Mouse (Mus musculus) limb, embryonic 14.5 days (tissue): ENCODE results near the gene H2-DMb2. TPM values are rescaled to one million over a fixed set of nuclear protein-coding genes. Genes with fewer than 3 reads are reported as not detected.
A peak's percentile ranks its signal among the peaks of the same experiment; 100 is the strongest.

ENCODE experiments used
- ATAC-seq: fragments of 200-750 bp; cut with Nextera tagmentation; 2 replicates; pipeline ENCODE4 v1.8.0; 2017; ENCODE audit warnings: low read depth, moderate number of reproducible peaks, moderate TSS enrichment; ENCODE audit not compliant: low FRiP score
- DNase-seq: peaks from one replicate; pipeline ENCODE4 v3.0.0-alpha.2; 2015; ENCODE audit warnings: low spot score
- H3K27ac ChIP-seq: fragments of 300-500 bp; sonication (generic); replicated peaks from 2 replicates; pipeline ENCODE4 v1.5.1; 2014; ENCODE audit warnings: low read depth, mild to moderate bottlenecking, low read length, moderate library complexity, mixed read lengths
- H3K27me3 ChIP-seq: fragments of 300-500 bp; sonication (generic); 2 replicates; pipeline ENCODE4 v1.6.1; 2014; ENCODE audit warnings: low read length, mixed read lengths; ENCODE audit not compliant: control insufficient read depth, insufficient read depth
- H3K36me3 ChIP-seq: fragments of 300-500 bp; sonication (generic); 2 replicates; pipeline ENCODE4 v1.6.1; 2014; ENCODE audit warnings: mild to moderate bottlenecking, low read length, moderate library complexity, mixed read lengths; ENCODE audit not compliant: control insufficient read depth, insufficient read depth
- H3K4me1 ChIP-seq: fragments of 300-500 bp; sonication (generic); 2 replicates; pipeline ENCODE4 v1.6.1; 2014; ENCODE audit warnings: antibody characterized with exemption, low read length, mixed read lengths; ENCODE audit not compliant: control insufficient read depth, insufficient read depth
- H3K4me2 ChIP-seq: fragments of 300-500 bp; sonication (generic); replicated peaks from 2 replicates; pipeline ENCODE4 v1.6.1; 2014; ENCODE audit warnings: low read depth, mild to moderate bottlenecking, low read length, moderate library complexity; ENCODE audit not compliant: severe bottlenecking
- H3K4me3 ChIP-seq: fragments of 300-500 bp; sonication (generic); replicated peaks from 2 replicates; pipeline ENCODE4 v1.5.1; 2014; ENCODE audit warnings: low read length
- H3K9ac ChIP-seq: fragments of 300-500 bp; sonication (generic); 2 replicates; pipeline ENCODE4 v1.6.1; 2014; ENCODE audit warnings: mild to moderate bottlenecking, low read depth, low read length, moderate library complexity; ENCODE audit not compliant: severe bottlenecking
- H3K9me3 ChIP-seq: fragments of 300-500 bp; sonication (generic); 2 replicates; pipeline ENCODE4 v1.6.1; 2016; ENCODE audit warnings: low read length; ENCODE audit not compliant: control insufficient read depth
- POLR2A ChIP-seq: fragments of 200-500 bp; IDR thresholded peaks from 2 replicates; pipeline ENCODE4 v1.8.0; 2012; ENCODE audit warnings: inconsistent platforms, mild to moderate bottlenecking, moderate library complexity, borderline replicate concordance; ENCODE audit not compliant: insufficient read depth, insufficient read length; ENCODE audit errors: extremely low read depth
- WGBS: fragments of 180-500 bp; shearing (Covaris S2); extraction: QIAGEN DNeasy Blood & Tissue Kit; methylation state at CpG from one replicate; pipeline ENCODE4 v1.1.7; 2014; 5-methylcytosine and 5-hydroxymethylcytosine counted together
- polyA plus RNA-seq, 2 experiments: library from polyadenylated mRNA; depleted of rRNA in 1 of 2; stranded (reverse) in 1 of 2; unstranded in 1 of 2; fragments of >200 nt; fragmentation: Nextera tagmentation in 1 of 2; extraction: Ambion mirVana in 1 of 2; gene quantifications; 2 replicates each; pipeline versions ENCODE4 v1.2.1 to v1.2.3; 2012 to 2014

Gene H2-DMb2
- polyA plus RNA-seq, 2 experiments = 0.23 to 0.31 TPM

GRCm38 (mm10) chr17:34133289-34133688, 9.8 kb upstream of the H2-DMb2 start:
- H3K4me2 ChIP-seq = no peak overlapping the region
- H3K9me3 ChIP-seq = no peaks in the 10 kb centered on the region
- DNase-seq (no peak), ATAC-seq (no peak)
- H3K36me3 ChIP-seq = no peaks in the 10 kb centered on the region
- no peak for TF ChIP-seq POLR2A
- H3K4me3 ChIP-seq = no peak overlapping the region
- no peaks in the 10 kb centered on the region; the same call in 1 of the 2 replicates for H3K27me3 ChIP-seq
- peaks cover 11% of the 10 kb centered on the region for H3K4me1 ChIP-seq
- WGBS = 80% methylated on average over 11 of the region's 11 CpGs
- no peak overlapping the region for H3K9ac ChIP-seq
- no peak overlapping the region for H3K27ac ChIP-seq

- Histone ChIP-seq H3K4me1 (0 out of 2 replicates have a peak, but pooled peaks cover 5% of the 10 kb centered on the region), H3K36me3 (no peaks in the 10 kb centered on the region), H3K9ac (no peak overlapping the region), H3K4me3 (no peak overlapping the region), H3K4me2 (no peak overlapping the region), H3K27me3 (no peaks in the 10 kb centered on the region; the same call in 1 of the 2 replicates), H3K9me3 (no peaks in the 10 kb centered on the region), H3K27ac (no peak overlapping the region)
- DNase-seq = no peak
- ATAC-seq = no peak
- WGBS = 84% methylated on average over 3 of the region's 3 CpGs
- TF ChIP-seq POLR2A = no peak
Observed at GRCm38 (mm10) chr17:34134451-34134850, 8.7 kb upstream of the H2-DMb2 start.

GRCm38 (mm10) chr17:34135297-34136224, 7.5 kb upstream of the H2-DMb2 start:
- TF ChIP-seq POLR2A = no peak
- Histone ChIP-seq H3K9ac (no peak overlapping the region), H3K27ac (no peak overlapping the region), H3K9me3 (no peaks in the 10 kb centered on the region), H3K27me3 (peaks cover 2% of the 10 kb centered on the region; the same call in 1 of the 2 replicates), H3K4me2 (peak overlapping the region; percentile 58), H3K36me3 (no peaks in the 10 kb centered on the region), H3K4me3 (peak overlapping the region; percentile 30), H3K4me1 (peaks cover 10% of the 10 kb centered on the region; the same call in 1 of the 2 replicates)
- ATAC-seq (peak; percentile 99), DNase-seq (peak; percentile 99)
- WGBS = 7% methylated on average over 31 of the region's 31 CpGs

GRCm38 (mm10) chr17:34137601-34138000, 5.5 kb upstream of the H2-DMb2 start:
- Histone ChIP-seq H3K4me3 (no peak overlapping the region), H3K9me3 (no peaks in the 10 kb centered on the region), H3K9ac (no peak overlapping the region), H3K27ac (no peak overlapping the region), H3K36me3 (no peaks in the 10 kb centered on the region), H3K4me2 (no peak overlapping the region), H3K27me3 (peaks cover 7% of the 10 kb centered on the region), H3K4me1 (peaks cover 10% of the 10 kb centered on the region; the same call in 1 of the 2 replicates)
- no peak for DNase-seq
- 69% methylated on average over 7 of the region's 7 CpGs for WGBS
- no peak for TF ChIP-seq POLR2A
- no peak for ATAC-seq

GRCm38 (mm10) chr17:34138655-34139054, 4.5 kb upstream of the H2-DMb2 start:
- WGBS = 74% methylated on average over 7 of the region's 7 CpGs
- TF ChIP-seq POLR2A = no peak
- Histone ChIP-seq H3K9ac (no peak overlapping the region), H3K4me3 (no peak overlapping the region), H3K4me1 (peaks cover 12% of the 10 kb centered on the region; the same call in 1 of the 2 replicates), H3K27me3 (peaks cover 7% of the 10 kb centered on the region), H3K27ac (no peak overlapping the region), H3K36me3 (no peaks in the 10 kb centered on the region), H3K4me2 (no peak overlapping the region), H3K9me3 (no peaks in the 10 kb centered on the region)
- DNase-seq (no peak), ATAC-seq (no peak)
